Mouse (Mus musculus) embryo, embryonic 11.5 days (tissue): ENCODE data around the gene Vwa3b.

Experiments
- DNase-seq: peaks from one replicate; pipeline ENCODE4 v3.0.0-alpha.2; 2012; ENCODE audit warnings: low read depth, low spot score

Gene Vwa3b

DNA sequence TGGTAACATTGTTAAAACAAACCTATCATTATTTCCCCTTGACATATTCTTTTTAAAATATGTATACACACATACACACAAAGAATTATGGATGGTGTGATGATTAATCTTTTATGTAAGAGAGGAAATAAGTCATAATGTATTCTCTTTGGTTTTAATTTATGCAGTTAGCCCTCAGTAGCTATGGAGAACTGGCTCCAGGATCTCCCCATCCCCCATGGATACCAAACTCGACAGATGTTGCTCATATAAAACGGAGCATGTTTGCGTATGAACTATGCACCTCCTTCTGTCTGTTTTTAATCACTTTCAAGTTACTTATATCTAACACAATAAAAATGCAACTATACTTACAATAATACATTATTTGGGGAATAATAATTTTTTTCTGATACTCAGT lies 96.4 kb downstream of the Vwa3b start:
- no peak for DNase-seq

DNA sequence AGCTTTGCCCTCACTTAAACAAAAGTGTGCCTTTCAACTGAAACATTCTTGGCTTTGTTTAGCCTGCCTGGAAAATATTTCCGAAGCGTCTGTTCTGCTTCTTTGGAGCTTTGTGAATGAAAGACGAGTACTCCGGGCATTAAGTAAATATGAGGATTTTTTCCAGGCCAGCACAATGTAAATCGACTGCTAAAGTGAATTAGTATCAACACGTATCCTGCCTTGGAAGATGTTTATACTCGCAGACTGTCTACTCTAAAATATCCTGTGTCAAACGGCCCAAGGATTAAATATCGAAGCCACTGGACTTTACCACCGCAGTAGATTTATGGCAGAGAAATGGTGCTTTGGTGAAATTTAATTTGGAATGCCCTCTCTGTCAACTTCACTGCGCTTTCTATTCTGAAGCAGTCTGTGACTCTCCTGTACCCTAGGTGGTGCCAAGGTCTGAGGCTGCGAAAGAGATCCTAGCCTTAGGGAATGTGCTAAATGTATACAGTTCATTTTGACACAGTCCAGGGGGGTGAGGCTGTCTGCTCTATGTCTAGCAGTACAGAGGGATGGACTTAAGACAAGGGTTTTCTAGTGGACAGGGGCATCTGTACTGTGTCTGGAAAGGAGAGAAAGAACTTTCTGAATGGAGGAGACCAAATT lies 98.4 kb downstream of the Vwa3b start:
- DNase-seq = no peak

DNA sequence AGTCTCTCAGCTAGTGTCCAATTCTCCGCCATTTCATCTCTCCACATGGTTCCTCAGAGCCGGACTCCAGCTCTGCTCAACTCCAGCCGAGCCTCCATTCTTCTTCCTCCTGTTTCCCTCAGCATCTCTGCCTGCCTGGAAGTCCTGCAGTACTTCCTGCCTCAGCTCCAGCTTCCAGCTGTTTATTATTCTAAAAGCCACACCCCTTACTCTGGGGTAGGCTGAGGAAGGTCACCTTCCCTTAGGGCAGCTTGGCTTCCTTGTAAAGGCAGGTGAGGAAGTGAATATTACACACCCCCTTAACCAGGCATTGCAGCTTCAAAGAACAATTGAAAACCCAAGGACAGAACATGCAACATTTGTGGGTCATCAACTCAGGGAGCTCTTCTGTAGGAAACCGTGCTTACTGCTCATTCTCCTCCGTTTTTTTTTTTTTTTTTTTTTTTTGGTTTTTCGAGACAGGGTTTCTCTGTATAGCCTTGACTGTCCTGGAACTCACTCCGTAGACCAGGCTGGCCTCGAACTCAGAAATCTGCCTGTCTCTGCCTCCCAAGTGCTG lies 103.7 kb downstream of the Vwa3b start:
- DNase-seq = no peak

DNA sequence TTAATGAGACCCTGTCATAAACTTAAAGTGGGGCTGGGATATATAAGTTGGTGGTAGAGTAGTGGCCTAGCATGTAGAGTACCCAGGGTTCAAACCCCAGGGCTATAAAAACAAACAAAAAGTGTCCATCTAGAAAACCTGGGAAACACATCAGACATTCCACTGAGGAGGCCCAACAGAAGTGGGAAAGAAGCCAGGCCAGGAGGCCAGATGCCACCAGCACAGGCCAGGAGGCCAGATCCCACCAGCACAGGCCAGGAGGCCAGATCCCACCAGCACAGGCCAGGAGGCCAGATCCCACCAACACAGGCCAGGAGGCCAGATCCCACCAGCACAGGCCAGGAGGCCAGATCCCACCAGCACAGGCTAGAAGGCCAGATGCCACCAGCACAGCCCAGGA lies 104.8 kb downstream of the Vwa3b start:
- DNase-seq = no peak

DNA sequence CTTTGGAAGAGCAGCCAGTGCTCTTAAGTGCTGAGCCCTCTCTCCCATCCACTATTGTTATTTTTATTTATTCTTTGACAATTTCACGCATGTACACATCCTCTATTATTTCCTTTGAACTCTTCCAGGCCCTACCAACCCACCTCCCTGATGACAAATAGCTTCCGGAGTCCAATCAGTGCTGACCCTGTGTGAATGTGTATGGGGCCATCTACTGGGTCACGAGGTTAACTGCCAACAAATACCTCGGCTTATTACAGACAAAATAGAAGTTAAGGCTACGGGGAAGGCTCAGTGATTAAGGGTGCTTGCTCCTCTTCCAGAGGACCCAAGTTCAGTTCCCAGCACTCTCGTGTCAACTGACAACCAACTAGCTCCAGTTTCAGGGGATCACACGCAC lies 106.0 kb downstream of the Vwa3b start:
- no peak for DNase-seq

DNA sequence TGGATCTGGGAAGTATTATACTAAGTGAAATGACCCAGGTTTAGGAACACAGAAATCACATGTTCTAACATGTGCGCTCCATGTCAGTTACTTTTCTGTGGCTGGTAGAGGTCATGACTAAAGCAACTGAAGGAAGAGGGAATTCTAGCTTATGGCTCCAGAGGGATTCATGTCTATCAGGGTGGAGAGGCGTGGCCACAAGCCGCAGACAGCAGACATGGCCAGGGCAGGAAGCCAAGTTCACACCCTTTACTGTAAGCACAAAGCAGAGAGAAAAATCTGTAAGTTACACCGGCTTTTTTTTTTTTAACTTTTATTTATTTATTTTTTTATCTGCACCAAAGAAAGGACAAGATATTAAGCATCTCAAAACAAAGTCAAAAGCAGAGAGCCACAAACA lies 119.6 kb downstream of the Vwa3b start:
- DNase-seq = no peak

DNA sequence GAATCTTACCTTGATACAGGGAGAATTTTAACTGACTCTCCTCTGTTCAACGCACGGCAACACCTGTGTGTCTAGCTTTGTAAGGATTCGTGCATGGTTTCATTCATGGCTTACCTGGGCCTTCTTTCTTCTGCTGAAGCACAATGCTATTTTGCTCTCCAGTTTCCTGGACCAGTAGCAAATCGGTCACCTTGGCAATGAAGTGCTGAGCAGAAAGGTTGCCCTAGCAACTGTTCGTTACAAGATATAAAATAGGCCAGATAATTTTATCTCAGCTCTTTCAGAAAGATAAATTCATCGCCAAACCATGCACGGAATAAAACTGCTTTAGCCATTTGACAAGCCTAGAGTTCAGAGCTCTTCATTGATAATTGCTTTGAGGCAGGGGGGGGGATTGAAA lies 123.5 kb downstream of the Vwa3b start:
- DNase-seq = no peak

DNA sequence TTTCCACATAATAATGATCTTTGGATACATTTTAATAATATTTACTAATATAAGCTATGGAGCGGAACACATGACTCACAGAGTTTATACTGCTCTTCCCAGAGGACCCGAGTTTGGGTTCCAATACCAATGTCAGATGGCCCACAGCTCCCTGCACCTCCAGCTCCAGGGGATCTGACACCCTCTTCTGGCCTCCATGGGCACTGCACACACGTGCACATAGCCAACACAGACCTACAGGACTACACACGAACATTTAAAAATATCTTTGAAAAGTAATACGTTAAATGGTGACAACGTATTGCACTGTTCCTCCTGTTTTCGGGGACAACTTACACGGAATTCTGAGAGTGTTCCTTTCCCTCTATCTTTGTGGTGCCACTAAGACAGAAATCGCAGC lies 125.5 kb downstream of the Vwa3b start:
- DNase-seq = no peak

DNA sequence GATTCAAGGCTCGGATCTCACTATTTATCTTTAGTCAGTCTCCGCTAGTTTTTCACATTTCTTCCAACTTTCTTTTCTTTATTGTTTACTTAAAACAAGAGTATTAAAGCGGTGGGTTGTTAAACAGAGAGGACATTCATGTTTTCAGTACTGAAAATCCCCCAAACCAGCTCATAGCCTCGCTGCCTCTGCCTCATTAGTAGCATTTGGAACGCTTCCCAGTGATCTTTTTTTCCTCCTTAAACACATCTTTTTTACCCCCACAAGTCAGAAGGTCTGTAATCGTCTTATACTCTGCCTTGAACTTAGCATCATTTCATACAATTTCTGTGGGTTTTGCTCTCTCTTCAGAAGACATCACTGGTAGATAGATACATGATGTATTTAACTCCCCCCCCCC lies 139.7 kb downstream of the Vwa3b start:
- DNase-seq = no peak

DNA sequence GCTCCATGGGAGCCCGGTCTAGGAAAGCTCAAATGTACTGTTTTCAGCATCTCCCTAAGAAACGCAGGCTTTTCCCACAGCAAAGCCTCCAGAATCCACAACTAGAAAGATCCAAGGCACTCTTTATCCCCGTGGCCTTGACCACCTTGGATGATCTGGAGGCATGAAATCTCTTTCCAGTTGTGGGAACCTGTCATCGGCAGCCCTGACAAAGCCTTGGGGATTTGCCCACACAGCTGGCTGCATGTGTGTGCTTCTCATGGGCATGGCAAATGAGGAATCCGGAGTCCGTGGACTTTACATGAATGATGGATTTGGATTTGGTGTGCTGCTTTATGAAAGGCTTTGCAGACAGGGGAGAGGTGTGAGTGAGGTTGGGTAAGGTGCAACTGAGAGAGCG lies 141.5 kb downstream of the Vwa3b start:
- DNase-seq = peak; percentile 3

DNA sequence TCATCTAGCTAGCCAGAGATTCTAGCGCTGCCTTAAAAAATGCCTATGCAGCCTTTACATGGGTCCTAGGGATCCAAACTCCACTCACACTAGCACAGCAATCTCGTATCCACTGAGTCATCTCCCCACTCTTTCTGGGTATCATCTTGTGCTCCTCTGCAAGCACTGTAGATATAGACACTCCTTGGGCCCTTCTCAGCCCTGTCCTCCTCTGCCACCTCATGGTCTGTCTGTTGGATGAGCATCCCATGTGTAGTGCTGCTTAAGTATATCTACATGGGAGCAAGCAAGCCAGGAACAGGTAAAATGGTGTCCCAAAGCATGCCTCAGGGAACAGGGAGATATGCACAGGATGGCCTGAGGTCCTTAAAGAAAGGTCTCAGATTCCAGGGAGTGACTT lies 151.5 kb downstream of the Vwa3b start:
- DNase-seq = no peak

DNA sequence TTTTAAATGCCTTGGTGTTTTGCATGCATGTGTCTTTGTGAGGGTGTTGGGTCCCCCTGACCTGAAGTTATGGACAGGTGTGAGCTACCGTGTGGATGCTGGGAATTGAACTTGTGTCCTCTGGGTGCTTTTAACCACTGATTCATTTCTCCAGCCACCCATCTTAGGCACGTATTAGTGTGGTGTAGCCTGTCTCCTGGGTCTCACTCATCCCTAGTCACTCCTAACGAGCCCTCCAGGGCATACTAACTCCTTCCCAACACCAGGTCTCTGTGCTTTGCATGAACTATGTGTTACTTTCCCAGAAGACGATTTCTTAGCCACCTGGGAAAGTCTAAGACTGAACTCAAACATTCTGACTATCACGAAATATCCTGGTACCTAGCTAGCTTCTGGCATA lies 153.5 kb downstream of the Vwa3b start:
- no peak for DNase-seq

DNA sequence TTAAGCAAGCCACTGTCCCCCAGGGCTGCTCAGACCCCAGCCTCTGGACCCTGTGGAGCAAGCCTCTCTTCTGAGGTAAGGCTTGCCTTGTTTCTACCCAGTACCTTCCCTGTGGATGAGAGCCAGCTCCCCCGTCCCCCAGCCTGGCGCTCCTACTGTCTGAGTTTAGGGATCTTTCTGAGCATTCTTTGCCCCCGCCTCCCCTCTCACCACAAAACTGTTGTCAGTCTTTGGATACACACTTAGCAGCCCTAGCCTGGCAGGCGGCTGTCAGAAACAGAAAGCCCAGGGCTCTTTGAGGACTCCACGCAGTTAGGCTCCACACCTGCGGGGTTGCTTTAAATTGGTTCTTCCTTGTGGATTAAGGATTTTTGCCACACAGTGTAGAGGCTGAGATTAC lies 160.7 kb downstream of the Vwa3b start:
- no peak for DNase-seq

DNA sequence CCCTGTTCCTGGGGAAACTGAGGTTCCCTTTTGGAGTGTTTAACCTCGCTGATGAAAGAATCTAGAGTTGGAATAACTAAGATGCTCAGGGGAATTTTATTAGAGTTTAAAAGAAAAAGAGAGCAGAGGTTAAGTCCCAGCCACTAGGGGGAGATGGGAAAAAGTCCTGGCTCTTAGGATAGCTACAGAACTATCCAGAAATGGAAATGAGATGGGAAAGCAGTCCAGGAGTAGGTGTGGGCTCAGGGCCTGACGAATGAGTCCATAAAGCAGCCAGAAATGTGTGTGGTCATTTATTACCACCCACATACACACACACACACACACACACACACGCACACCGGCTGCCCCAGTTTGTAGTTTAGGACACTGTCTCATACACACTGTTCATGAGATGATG lies 168.2 kb downstream of the Vwa3b start:
- DNase-seq = no peak

DNA sequence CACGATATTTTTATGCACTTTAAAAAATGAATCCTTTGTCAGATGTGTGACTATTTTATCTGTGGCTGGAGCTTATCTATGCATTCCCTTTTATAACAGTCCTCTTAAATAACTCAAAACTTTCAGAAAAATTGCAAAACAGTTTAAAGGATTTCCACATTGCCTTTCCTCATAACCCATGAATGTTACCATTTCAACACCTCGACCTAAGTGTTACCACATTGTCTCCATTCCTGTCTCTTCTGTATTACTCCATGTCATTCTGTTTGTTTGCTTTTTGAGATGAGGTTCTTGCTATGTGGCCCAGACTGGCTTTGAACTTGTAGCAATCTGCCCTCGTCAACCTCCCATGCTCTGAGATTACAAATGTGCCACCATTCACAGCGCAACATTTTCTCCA lies 175.0 kb downstream of the Vwa3b start:
- no peak for DNase-seq

DNA sequence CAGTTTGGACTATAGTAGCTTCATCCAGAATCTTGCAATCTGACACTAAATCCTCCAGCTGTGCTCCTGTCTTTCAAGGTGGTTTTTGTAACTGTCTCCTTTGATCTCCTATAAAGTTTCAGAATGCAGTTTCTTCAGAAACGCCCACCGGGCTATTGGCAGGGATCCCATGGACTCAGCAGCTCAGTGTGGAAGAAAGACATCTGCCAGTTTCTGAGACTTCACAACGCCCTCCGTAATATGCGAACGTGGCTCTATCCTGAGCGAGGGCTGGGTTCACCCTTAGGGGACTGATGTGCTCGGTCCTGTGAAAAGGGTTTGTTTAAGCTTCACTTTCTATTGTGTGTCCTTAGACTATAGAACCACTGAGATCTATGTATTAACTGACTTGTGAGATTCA lies 181.3 kb downstream of the Vwa3b start:
- DNase-seq = no peak

DNA sequence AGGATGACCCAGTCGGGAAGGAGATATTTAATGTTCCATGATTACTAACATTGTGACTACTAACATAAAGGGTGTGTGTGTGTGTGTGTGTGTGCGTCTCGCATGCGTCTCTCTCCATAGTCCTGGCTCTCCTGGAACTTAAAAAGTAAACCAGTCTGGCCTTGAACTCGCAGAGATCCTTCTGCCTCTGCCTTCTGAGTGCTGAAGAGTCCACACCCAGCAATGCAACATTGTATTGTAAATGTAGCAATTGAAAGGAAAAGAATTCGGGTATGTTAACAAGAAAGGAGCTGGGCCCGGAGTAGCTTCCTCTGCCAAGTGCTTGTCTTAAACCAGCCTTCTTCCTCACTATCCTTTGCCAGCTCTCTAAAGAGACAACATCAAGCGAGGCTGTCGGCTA lies 186.0 kb downstream of the Vwa3b start:
- DNase-seq = no peak

DNA sequence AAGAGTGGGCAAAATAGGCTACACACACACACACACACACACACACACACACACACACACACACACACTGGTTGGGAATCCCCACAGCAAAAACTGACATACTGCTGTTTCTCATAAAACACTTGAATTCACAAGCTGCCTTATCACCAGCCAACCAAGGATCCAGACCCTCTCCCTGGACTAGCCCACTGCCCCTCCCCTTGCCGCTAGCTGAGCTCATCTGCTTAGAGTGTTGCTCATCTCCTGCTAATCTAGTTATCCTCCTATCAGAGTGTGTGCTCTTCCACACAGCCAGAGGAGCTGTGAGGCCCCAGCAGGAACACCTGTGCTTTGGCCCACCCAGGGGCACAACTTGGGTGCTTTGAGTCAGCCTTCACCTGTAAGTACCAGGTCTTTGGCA lies 187.7 kb downstream of the Vwa3b start, which contains the start of gene Cnga3:
TSS of gene Cnga3 (plus strand) at position 291 of the 400 bp plus-strand sequence.
- no peak for DNase-seq

DNA sequence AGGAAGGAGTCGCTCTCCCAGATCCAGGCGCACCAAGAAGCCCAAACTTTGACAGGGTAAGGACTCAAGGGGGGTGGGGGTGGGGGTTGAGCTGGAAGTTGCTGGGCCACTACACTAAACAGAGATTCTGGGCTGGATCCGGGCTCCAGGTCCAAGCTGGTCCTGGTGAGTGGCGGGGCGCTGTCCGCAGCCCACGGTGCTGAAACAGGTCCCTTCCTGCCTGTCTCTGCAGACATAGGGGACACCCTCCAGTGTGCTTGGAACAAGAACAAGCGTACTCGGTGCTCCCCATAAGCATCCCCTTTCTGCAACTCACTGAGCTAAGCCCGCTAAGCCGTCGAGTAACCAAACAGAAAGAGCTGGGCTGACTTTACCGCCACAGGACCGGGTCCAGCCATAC lies 192.0 kb downstream of the Vwa3b start:
- peak; percentile 34 for DNase-seq

DNA sequence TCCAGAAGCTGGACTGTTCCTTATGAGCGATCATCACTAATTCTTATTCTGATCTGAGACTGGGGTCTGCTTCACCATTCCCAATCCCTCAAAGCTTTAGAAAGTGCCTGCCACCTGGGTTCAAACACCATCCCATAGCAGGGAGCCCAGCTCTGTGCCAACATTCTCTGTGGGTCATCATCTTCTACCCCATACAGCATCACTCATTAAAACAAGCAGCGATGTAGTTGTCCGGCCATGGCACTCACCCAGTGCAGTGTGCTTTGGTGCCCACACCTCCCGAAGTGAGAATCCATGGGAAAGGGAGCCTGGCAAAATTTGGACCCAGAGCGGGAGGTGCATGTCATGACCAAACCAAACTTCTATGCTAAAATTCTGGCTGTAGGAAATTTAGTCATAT lies 193.2 kb downstream of the Vwa3b start:
- DNase-seq = no peak

DNA sequence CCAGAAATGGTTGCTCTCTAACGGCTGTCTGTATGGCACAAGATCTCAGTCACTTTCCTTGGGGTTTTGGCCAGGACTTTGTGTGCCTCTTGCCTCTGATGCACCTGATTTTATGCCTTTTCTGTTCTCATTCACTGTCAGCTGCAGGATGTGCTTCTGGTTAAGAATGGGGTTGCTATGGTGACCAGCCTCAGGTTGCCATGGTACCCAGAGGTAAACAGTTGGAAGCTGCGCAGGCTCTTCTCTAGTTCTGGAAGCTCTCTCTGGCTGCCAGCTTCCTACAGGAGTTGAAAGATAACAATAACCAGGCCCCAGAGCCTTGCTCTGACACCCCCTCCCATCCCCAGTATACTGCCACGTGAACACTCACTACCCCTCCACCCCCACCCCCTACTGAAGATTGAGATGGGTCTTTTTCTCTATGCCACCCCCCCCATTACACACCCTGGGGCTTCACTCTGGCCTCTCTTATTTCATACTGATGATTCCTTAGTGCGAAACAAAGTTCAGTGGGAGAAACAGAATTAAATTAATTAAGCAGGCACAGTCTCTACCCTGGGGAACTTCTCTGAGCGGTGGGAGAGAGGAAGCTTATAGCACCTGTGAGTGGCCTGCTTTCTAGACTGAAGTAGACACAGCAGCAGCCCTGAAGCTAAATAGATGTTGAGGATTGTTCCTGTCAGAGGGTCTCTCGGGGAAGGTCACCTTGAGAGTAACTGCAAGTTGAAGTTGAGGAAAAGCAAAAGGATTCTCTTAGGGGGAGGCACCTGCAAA lies 193.9 kb downstream of the Vwa3b start:
- DNase-seq = peak; percentile 45

DNA sequence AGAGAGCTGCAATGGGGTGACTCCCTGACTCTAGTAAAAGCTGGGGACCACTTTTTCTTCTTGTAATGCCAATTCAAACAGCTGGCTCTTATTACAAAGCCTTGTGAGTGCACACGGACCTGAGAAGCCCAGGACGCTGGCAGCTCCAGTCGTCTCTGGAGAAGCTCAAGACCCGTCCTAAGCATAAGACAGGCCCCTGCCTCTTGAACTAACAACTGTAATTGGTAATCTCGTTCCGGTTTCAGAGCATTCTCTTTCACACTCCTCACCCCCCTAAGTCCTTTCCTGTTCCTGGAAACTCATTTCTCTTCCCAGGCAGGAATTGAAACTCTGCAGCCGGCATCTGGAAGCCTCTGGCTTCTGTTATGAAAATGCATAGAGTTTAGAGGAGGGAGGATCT lies 195.6 kb downstream of the Vwa3b start:
- no peak for DNase-seq

DNA sequence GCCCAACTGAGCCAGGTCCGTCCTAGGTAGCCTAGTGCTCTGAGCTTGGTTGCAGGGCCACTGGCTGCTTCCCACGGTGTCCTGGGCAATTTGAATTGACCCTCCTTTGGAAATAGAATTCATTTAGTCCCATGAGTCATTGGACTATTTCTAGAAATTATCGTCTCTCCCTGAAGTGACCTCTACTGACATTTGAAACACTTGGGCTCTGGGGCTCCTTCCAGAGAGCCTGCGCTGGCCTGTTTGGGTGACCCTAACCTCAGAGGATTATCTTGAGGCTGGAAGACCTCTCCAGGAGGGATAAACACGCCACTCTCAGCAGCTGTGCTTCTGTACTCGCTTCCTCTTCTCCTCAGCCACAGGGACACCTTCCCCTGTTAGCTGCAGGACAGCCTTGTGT lies 204.0 kb downstream of the Vwa3b start:
- DNase-seq = no peak
